Mouse (Mus musculus) adrenal gland, postnatal 4 days (tissue): ENCODE measurements around the gene Hivep1. TPM values are rescaled to one million over a fixed set of nuclear protein-coding genes. Genes with fewer than 3 reads are reported as not detected.

ENCODE experiments used
- DNase-seq, 2 experiments: peaks; one replicate each; pipeline ENCODE4 v3.0.0; 2021 to 2022; ENCODE audit warnings: low spot score in 2 of 2, mixed read lengths in 2 of 2
- total RNA-seq, 2 experiments: library from RNA; stranded (reverse); gene quantifications; 2 replicates each; pipeline ENCODE4 v1.2.3; 2021

Hivep1 gene
- total RNA-seq, 2 experiments from 2014 or later = 34.2 to 39.5 TPM

DNA sequence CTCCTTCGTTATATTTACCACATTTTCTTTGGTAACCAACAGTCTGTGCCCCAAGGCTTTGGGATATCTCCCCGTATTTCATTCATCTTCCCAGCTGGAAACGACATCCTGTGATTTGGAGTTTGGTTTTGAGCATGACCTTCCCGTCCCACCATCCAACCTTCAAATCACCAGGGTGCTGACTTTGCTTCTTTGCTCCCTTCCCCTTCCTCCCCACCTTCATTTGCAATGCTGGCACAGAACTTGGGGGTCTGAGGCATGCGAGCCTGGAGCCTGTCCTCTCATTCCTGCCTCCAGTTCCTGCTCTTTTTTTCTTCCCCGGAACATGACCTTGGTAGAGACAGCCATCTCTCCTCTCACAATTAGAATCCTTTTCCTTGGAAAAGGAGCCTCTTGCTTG is 161.7 kb downstream of the Hivep1 start:
- no peak for DNase-seq

DNA sequence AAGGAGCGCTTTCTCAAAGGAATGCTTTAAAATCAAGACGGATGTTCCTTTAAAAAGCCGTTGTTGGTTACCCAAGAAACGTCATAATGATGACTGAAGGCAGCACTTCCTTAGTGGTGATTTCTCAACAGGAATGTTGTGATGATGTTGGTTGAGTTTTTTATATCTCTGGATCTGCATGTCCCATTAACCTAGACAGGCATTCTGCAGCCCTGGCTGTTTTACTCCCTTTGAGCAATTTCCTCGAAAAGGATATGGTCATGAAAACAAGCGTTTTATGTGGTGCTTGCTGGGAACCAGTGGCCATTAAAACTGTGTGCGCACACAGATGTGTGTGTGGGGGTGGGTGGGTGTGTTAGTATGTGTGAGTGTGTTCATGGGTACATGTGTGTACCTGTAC is 170.6 kb downstream of the Hivep1 start:
- no peak for DNase-seq

DNA sequence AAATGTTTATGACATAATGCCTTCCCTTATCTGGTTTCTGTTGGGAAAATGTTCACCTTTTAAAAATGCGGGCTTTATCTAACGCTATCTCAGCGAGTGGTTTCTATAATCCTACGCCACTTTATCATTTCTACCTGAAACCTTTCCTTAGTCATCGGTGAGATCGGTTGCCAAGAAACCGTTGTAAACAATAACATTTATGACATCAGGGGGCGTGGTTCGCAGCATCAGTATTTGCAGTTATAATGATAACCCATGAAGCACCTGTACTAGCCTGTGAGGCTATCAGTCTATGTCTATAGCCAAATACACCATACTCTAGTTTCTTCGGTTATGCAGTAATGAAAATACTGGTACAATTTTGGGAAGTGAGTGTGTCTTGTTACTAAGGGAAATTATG is 177.0 kb downstream of the Hivep1 start:
- no peak for DNase-seq

DNA sequence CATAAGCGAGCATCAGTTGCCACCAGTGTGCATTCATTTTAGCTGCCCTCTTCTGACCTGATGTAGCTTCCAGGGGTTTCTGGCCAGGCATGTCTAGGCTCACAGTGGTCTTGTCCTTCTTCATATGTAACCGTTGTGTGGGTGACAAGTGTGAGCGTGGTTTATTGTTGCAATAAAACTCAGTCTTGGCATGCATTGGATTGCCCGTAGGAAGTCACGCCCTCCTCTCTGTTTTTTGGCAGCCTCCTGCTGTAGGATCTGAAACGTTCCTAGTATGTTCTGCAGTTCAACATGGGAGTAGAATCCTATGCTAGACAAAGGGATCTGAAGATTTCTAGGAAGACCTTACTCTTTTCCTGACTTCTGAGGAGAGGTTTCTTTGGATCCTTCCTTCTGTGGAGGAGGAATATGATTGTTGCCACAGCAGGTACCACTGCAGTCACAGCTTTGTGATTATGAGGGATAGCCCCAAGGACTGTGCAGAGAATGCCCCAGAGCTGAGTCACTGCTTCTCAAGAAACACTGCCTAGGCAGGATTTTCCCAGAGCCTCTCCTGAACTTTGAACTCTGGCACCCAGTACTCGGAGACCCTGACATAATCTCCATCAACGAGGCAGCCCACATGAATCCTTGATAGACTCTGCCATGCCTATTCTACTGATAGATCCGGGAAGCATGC is 182.1 kb downstream of the Hivep1 start:
- DNase-seq = no peak

DNA sequence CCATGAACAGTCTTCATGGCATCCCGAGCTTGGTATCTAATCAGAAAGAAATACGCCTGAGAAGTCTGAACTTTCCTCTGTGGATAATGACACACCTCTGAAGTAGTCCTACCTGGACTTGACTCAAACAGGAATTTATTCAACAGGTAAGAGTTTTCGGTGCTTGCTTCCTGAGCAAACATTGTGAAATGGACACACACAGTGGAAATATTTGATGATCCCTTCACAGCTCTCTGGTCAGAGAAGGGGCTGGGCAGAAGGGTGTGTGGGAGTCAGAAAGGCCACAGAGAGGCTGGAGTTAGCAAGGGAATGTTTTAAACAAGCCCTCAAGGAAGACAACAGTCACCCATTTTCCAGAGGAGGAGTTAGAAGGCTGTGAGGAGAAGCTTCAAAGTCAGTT is 186.7 kb downstream of the Hivep1 start:
- DNase-seq = no peak

DNA sequence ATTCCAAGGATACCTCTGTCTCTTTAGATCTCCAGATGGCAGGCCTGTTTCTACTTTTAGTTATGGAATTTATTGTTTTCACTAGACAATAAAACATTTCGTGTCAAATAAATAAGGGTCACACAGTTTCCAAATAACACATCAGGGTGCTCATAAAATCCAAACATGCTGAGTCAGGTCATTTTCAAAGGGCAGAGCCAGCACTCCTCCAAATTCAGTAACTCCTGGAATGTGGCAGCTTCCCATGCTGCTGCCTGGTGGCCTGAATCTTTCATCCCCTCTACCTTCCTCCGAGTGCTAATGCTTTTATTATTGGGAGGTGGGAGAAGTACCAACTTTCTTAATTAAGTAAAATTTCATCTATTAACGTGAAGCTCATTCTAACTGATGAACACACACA is 190.3 kb downstream of the Hivep1 start:
- no peak for DNase-seq

Other genes starting within 250 kb of the Hivep1 start
- gene Adtrp, start 204.3 kb upstream of the Hivep1 start, total RNA-seq = 10 to 100 TPM in 1 of 2 experiments, 1 to 10 TPM in 1; 5.5 to 12.7 TPM
- gene Edn1, start 249.5 kb downstream of the Hivep1 start, total RNA-seq = 1 to 10 TPM; 1.4 TPM